Mouse (Mus musculus): ENCODE results near the gene Tbx6.

DNA sequence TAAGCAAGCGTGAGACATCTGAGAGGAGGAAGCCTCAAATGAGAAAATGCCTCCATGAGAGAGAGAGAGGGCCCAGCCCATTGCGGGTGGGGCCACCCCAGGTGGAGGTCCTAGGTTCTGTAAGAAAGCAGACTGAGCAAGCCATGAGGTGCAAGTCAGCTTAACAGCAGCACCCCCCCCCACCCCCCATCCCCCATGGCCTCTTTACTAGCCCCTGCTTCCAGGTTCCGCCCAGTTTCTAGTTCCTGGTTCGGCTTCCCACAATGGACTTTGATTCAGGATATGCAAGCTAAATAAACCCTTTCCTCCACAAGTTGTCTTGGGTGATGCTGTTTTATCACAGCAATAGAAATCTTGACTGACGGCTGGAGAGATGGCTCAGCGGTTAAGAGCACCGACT, 32.5 kb upstream of the Tbx6 start:
- TF ChIP-seq FOSL1 (IDR thresholded peaks at IDR 0.05; ENCODE audit: insufficient read depth, low read length, poor library complexity, severe bottlenecking) = no peak
- no peak for TF ChIP-seq CTCF (IDR thresholded peaks at IDR 0.05; ENCODE audit: control insufficient read depth, insufficient read depth, insufficient read length)
